Mouse (Mus musculus) gastrocnemius, adult 2 months (tissue): Measurements from ENCODE around the gene Myef2. TPM values are rescaled to one million over a fixed set of nuclear protein-coding genes. Genes with fewer than 3 reads are reported as not detected.

Experiments used
- DNase-seq: peaks from one replicate; pipeline ENCODE4 v3.0.0; 2022
- H3K27ac ChIP-seq: fragments of 200-600 bp; 2 replicates; pipeline ENCODE4 v1.8.1; 2022; ENCODE audit warnings: mild to moderate bottlenecking
- H3K4me3 ChIP-seq: fragments of 200-600 bp; 2 replicates; pipeline ENCODE4 v1.8.1; 2022; ENCODE audit warnings: mild to moderate bottlenecking, moderate library complexity
- CTCF ChIP-seq: fragments of 200-600 bp; IDR thresholded peaks from 2 replicates; pipeline ENCODE4 v1.8.1; 2022; ENCODE audit warnings: antibody characterized with exemption, mild to moderate bottlenecking, moderate library complexity
- intact Hi-C: fragments of 180-260 bp; cut with DNase I; formaldehyde crosslinking; loops from one replicate; pipeline ENCODE4 v1.15.1; 2025
- total RNA-seq, 2 experiments: library from RNA; stranded (reverse); gene quantifications; 2 replicates each; pipeline ENCODE4 v1.2.3; 2021

The Myef2 gene
- total RNA-seq, 2 experiments from 2014 or later, result 2.8 to 3.0 TPM

- intact Hi-C loops, result no loop called here
- DNase-seq, result no peak
- Histone ChIP-seq H3K27ac (no peak overlapping the region), H3K4me3 (no peak overlapping the region)
- TF ChIP-seq CTCF, result peak; percentile 12; the same call in 1 of the 2 replicates
Observed at GRCm38 (mm10) chr2:125055316-125055903, 68.1 kb downstream of the Myef2 start.

Other genes starting within 250 kb of the Myef2 start
- not detected for gene Slc24a5, start 55.5 kb downstream of the Myef2 start, total RNA-seq
- gene Ctxn2, start 13.0 kb upstream of the Myef2 start, total RNA-seq, result not detected
- gene Slc12a1, start 28.8 kb upstream of the Myef2 start, total RNA-seq, result not detected
- gene Dut, start 123.5 kb upstream of the Myef2 start, total RNA-seq, result 1 to 10 TPM; 7.0 to 7.3 TPM